Mouse (Mus musculus) heart, embryonic 12.5 days (tissue): ENCODE results near the gene Ppp2r3c. TPM values are rescaled to one million over a fixed set of nuclear protein-coding genes. Genes with fewer than 3 reads are reported as not detected.
"Not testable (repeated sequence)": the region's sequence is repeated elsewhere in the genome, so short reads cannot be mapped to it uniquely, and the experiment has no call there.

Experiments
- ATAC-seq: fragments of 200-750 bp; cut with Nextera tagmentation; 2 replicates; pipeline ENCODE4 v1.8.0; 2017; ENCODE audit warnings: moderate TSS enrichment, moderate library complexity; ENCODE audit not compliant: insufficient number of reproducible peaks, low FRiP score
- H3K27ac ChIP-seq: fragments of 300-500 bp; sonication (generic); 2 replicates; pipeline ENCODE4 v1.5.1; 2016; ENCODE audit warnings: mild to moderate bottlenecking, moderate library complexity; ENCODE audit not compliant: poor library complexity, severe bottlenecking
- H3K27me3 ChIP-seq: fragments of 300-500 bp; sonication (generic); replicated peaks from 2 replicates; pipeline ENCODE4 v1.6.1; 2016; ENCODE audit warnings: mild to moderate bottlenecking, moderate library complexity
- H3K36me3 ChIP-seq: fragments of 300-500 bp; sonication (generic); 2 replicates; pipeline ENCODE4 v1.6.1; 2016; ENCODE audit warnings: mild to moderate bottlenecking, moderate library complexity
- H3K4me1 ChIP-seq: fragments of 300-500 bp; sonication (generic); replicated peaks from 2 replicates; pipeline ENCODE4 v1.6.1; 2016; ENCODE audit warnings: mild to moderate bottlenecking
- H3K4me2 ChIP-seq: fragments of 300-500 bp; sonication (generic); 2 replicates; pipeline ENCODE4 v1.6.1; 2016; ENCODE audit warnings: mild to moderate bottlenecking, moderate library complexity
- H3K4me3 ChIP-seq: fragments of 300-500 bp; sonication (generic); 2 replicates; pipeline ENCODE4 v1.5.1; 2016; ENCODE audit warnings: mild to moderate bottlenecking
- H3K9ac ChIP-seq: fragments of 300-500 bp; sonication (generic); 2 replicates; pipeline ENCODE4 v1.6.1; 2016; ENCODE audit warnings: mild to moderate bottlenecking, moderate library complexity
- H3K9me3 ChIP-seq: fragments of 300-500 bp; sonication (generic); replicated peaks from 2 replicates; pipeline ENCODE4 v1.6.1; 2016; ENCODE audit warnings: mild to moderate bottlenecking, moderate library complexity
- WGBS: fragments of 180-500 bp; shearing (Covaris S2); methylation state at CpG from one replicate; pipeline ENCODE4 v1.1.7; 2016; 5-methylcytosine and 5-hydroxymethylcytosine counted together
- polyA plus RNA-seq: library from polyadenylated mRNA; unstranded; fragments of >200 nt; fragmentation: Nextera tagmentation; extraction: Ambion mirVana; gene quantifications from 2 replicates; pipeline ENCODE4 v1.2.1, GENCODE M21; 2016

The Ppp2r3c gene
- polyA plus RNA-seq, 1 experiment from 2014 or later: 12.7 TPM

DNA sequence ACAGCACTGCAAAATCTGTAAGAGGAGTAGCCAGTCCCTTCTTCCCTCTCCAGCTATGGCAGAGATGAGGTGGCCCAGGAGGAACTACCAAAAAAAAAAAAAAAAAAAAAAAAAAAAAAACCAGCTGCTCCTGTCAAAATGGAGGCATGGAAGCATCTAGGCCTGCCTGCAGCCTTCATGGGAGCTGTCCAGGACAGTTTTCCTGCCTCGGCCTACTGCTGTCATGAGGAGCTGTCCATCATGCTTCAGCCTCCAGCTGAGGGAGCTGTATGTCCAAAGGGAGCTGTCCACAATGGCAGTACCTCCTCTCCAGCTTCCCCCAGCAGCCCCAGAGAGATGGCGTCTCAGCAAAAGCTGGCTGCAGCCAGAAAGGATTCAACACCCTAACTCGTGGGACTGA, 30.6 kb downstream of the Ppp2r3c start:
- ATAC-seq: no peak
- Histone ChIP-seq H3K36me3 (peaks cover 12% of the 10 kb centered on the region), H3K27ac (no peak overlapping the region), H3K27me3 (no peaks in the 10 kb centered on the region), H3K9ac (no peak overlapping the region), H3K9me3 (0 out of 2 replicates have a peak, but pooled peaks cover 3% of the 10 kb centered on the region), H3K4me3 (no peak overlapping the region), H3K4me2 (no peak overlapping the region), H3K4me1 (no peaks in the 10 kb centered on the region)
- WGBS: 74% methylated on average over 3 of the region's 3 CpGs

DNA sequence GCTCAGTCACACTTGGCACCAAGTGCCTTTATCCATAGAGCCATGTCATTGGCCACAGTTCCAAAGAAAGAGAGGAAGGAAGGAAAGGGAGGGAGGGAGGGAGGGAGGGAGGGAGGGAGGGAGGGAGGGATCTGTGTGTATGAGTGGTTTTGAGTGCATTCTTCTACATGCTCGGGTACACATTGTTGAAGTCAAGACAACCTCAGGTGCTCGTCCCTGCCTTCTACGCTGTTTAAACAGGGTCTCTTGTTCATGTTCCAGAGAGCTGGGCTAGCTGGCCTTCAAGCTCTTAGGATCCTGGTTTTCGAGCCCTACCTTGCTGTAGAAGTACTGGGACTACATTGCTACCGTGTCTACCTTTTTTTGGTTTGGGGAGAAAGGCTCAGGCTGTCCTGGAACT, 39.4 kb downstream of the Ppp2r3c start:
- not testable (repeated sequence) for H3K4me1 ChIP-seq, H3K27me3 ChIP-seq, H3K9ac ChIP-seq, H3K4me2 ChIP-seq, H3K4me3 ChIP-seq, ATAC-seq, H3K9me3 ChIP-seq, H3K27ac ChIP-seq
- peaks cover 12% of the 10 kb centered on the region for H3K36me3 ChIP-seq
- no CpG with 5 or more reads among the region's 5 CpGs for WGBS

GRCm38 (mm10) chr12:55261950-55262349, 40.8 kb downstream of the Ppp2r3c start:
- H3K27ac ChIP-seq, H3K9ac ChIP-seq, H3K9me3 ChIP-seq, ATAC-seq, H3K27me3 ChIP-seq, H3K4me3 ChIP-seq, H3K4me2 ChIP-seq, H3K4me1 ChIP-seq: not testable (repeated sequence)
- peaks cover 20% of the 10 kb centered on the region for H3K36me3 ChIP-seq
- no CpG with 5 or more reads among the region's 8 CpGs for WGBS

DNA sequence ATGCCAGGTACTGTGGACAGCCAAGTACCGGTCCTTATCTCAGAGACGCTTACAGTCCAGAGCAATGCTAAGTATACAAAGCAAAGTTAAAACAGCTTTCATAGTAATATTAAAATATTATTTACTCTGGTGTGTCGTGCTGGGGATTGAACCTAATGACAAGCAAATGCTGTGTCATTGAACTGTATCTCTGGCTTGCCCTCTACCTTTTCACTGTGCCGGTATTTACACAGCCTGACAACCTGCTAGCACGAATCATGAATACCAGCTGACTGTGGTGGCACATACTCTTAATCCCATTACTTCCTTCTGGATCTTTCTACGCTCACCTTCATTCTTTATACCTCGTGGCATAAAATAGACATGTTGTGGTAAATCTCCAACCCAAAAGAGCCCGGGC, 60.6 kb downstream of the Ppp2r3c start:
- not testable (repeated sequence) for H3K9me3 ChIP-seq, H3K36me3 ChIP-seq, H3K27me3 ChIP-seq, H3K4me1 ChIP-seq, ATAC-seq, H3K4me3 ChIP-seq, H3K27ac ChIP-seq, H3K4me2 ChIP-seq, H3K9ac ChIP-seq
- no CpG with 5 or more reads among the region's 8 CpGs for WGBS

DNA sequence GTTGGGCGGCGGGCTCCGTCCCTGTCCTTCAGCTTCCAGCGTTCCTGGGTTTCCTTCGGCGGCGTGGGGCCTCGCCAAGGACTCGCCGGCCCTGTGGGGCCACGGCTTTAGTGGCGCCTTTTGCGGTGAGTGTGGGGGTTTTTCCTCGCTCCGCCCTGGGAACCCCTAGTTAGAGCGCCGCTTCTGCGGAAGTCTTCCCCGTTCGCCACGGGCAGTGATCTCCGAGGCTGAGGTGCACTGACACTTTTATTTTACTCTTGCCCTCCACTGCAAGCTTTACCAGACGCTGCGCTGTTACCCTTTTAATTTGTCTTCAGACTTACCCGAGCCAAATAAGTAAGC, 72.3 kb downstream of the Ppp2r3c start:
- peak overlapping the region; percentile 67; the same call in 1 of the 2 replicates for H3K9ac ChIP-seq
- WGBS: 0% methylated on average over 12 of the region's 25 CpGs
- H3K4me1 ChIP-seq, H3K36me3 ChIP-seq, H3K27ac ChIP-seq, H3K9me3 ChIP-seq, H3K4me2 ChIP-seq, H3K27me3 ChIP-seq: not testable (repeated sequence)
- H3K4me3 ChIP-seq: peak overlapping the region; percentile 50
- peak; percentile 54 for ATAC-seq

- Histone ChIP-seq H3K4me3 (peak within 1 kb of the TSS; percentile 50), H3K9ac (peak within 1 kb of the TSS; percentile 67; the same call in 1 of the 2 replicates)
- H3K9me3 ChIP-seq, H3K4me1 ChIP-seq, H3K27ac ChIP-seq, H3K36me3 ChIP-seq, H3K27me3 ChIP-seq, H3K4me2 ChIP-seq: not testable (repeated sequence)
- ATAC-seq: peak; percentile 98
- WGBS: no CpG with 5 or more reads among the region's 57 CpGs
These were observed 72.9 kb downstream of the Ppp2r3c start, which contains the start of gene Srp54c for GRCm38 (mm10) chr12:55229626-55230519. Srp54c (plus strand) TSS chr12:55230168.

Other genes with a start within 250 kb of the Ppp2r3c start
- gene 2700097O09Rik, start 222.9 kb downstream of the Ppp2r3c start, polyA plus RNA-seq: 22.8 and 26.8 TPM in 2 replicates
- gene Srp54a, start 222.7 kb downstream of the Ppp2r3c start, polyA plus RNA-seq: 126 and 134 TPM in 2 replicates
- 18.1 and 19.0 TPM in 2 replicates for gene Fam177a, start 178.5 kb downstream of the Ppp2r3c start, polyA plus RNA-seq
- gene Srp54b, start 147.9 kb downstream of the Ppp2r3c start, polyA plus RNA-seq: 48.5 and 51.2 TPM in 2 replicates
- 0.54 TPM in 1 of 2 replicates, not detected in the other for gene 1700047I17Rik2, start 103.4 kb downstream of the Ppp2r3c start, polyA plus RNA-seq
- gene Srp54c, start 72.8 kb downstream of the Ppp2r3c start, polyA plus RNA-seq: 58.5 and 65.2 TPM in 2 replicates
- gene 1110008L16Rik, start 3.4 kb downstream of the Ppp2r3c start, polyA plus RNA-seq: 12.1 and 12.2 TPM in 2 replicates
- gene Psma6, start 81.2 kb upstream of the Ppp2r3c start, polyA plus RNA-seq: 298 and 308 TPM in 2 replicates
- gene Nfkbia, start 189.6 kb upstream of the Ppp2r3c start, polyA plus RNA-seq: 38.8 and 45.0 TPM in 2 replicates